Mouse (Mus musculus): ENCODE measurements around the gene Sirt4. TPM values are rescaled to one million over a fixed set of nuclear protein-coding genes. Genes with fewer than 3 reads are reported as not detected.

The Sirt4 gene
- polyA plus RNA-seq, 1 experiment: 34.6 TPM

GRCm38 (mm10) chr5:115526456-115527202 is 42.1 kb upstream of the Sirt4 start:
- Histone ChIP-seq H3K36me3 (ENCODE audit: control insufficient read depth, insufficient read depth, low read length) (no peaks in the 10 kb centered on the region), H3K27ac (ENCODE audit: control insufficient read depth, insufficient read depth, low read depth, low read length) (no peak overlapping the region), H3K4me3 (ENCODE audit: control insufficient read depth, low read depth, low read length) (no peak overlapping the region), H3K4me1 (ENCODE audit: control insufficient read depth, insufficient read depth, low read length) (peaks cover 4% of the 10 kb centered on the region), H3K27me3 (ENCODE audit: control insufficient read depth, insufficient read depth, low read length) (no peaks in the 10 kb centered on the region)
- no peak for TF ChIP-seq CTCF (IDR thresholded peaks at IDR 0.05; ENCODE audit: control insufficient read depth, insufficient read depth, insufficient replicate concordance, low read depth, low read length)
- no peak for TF ChIP-seq POLR2A (IDR thresholded peaks at IDR 0.05; ENCODE audit: control insufficient read depth, low read depth, low read length)

- TF ChIP-seq POLR2A (IDR thresholded peaks at IDR 0.05; ENCODE audit: control insufficient read depth, low read depth, low read length): no peak
- TF ChIP-seq CTCF (IDR thresholded peaks at IDR 0.05; ENCODE audit: control insufficient read depth, insufficient read depth, insufficient replicate concordance, low read depth, low read length): no peak
- no peaks in the 10 kb centered on the region for H3K36me3 ChIP-seq (ENCODE audit: control insufficient read depth, insufficient read depth, low read length)
- no peaks in the 10 kb centered on the region for H3K27me3 ChIP-seq (ENCODE audit: control insufficient read depth, insufficient read depth, low read length)
- H3K27ac ChIP-seq (ENCODE audit: control insufficient read depth, insufficient read depth, low read depth, low read length): no peak overlapping the region
- peaks cover 10% of the 10 kb centered on the region for H3K4me1 ChIP-seq (ENCODE audit: control insufficient read depth, insufficient read depth, low read length)
- H3K4me3 ChIP-seq (ENCODE audit: control insufficient read depth, low read depth, low read length): no peak overlapping the region
Measured at GRCm38 (mm10) chr5:115525943-115526342, 41.4 kb upstream of the Sirt4 start.

- Histone ChIP-seq H3K4me1 (ENCODE audit: control insufficient read depth, insufficient read depth, low read length) (peaks cover 15% of the 10 kb centered on the region), H3K27ac (ENCODE audit: control insufficient read depth, insufficient read depth, low read depth, low read length) (no peak overlapping the region), H3K4me3 (ENCODE audit: control insufficient read depth, low read depth, low read length) (no peak overlapping the region), H3K27me3 (ENCODE audit: control insufficient read depth, insufficient read depth, low read length) (no peaks in the 10 kb centered on the region), H3K36me3 (ENCODE audit: control insufficient read depth, insufficient read depth, low read length) (no peaks in the 10 kb centered on the region)
- no peak for TF ChIP-seq CTCF (IDR thresholded peaks at IDR 0.05; ENCODE audit: control insufficient read depth, insufficient read depth, insufficient replicate concordance, low read depth, low read length)
- TF ChIP-seq POLR2A (IDR thresholded peaks at IDR 0.05; ENCODE audit: control insufficient read depth, low read depth, low read length): no peak
Measured at GRCm38 (mm10) chr5:115525416-115525815, 40.9 kb upstream of the Sirt4 start.

GRCm38 (mm10) chr5:115524471-115524870 is 39.9 kb upstream of the Sirt4 start:
- TF ChIP-seq POLR2A (IDR thresholded peaks at IDR 0.05; ENCODE audit: control insufficient read depth, low read depth, low read length): no peak
- no peak for TF ChIP-seq CTCF (IDR thresholded peaks at IDR 0.05; ENCODE audit: control insufficient read depth, insufficient read depth, insufficient replicate concordance, low read depth, low read length)
- Histone ChIP-seq H3K4me1 (ENCODE audit: control insufficient read depth, insufficient read depth, low read length) (peaks cover 20% of the 10 kb centered on the region), H3K36me3 (ENCODE audit: control insufficient read depth, insufficient read depth, low read length) (no peaks in the 10 kb centered on the region), H3K4me3 (ENCODE audit: control insufficient read depth, low read depth, low read length) (no peak overlapping the region), H3K27ac (ENCODE audit: control insufficient read depth, insufficient read depth, low read depth, low read length) (no peak overlapping the region), H3K27me3 (ENCODE audit: control insufficient read depth, insufficient read depth, low read length) (no peaks in the 10 kb centered on the region)

GRCm38 (mm10) chr5:115523971-115524370 is 39.4 kb upstream of the Sirt4 start:
- TF ChIP-seq POLR2A (IDR thresholded peaks at IDR 0.05; ENCODE audit: control insufficient read depth, low read depth, low read length): no peak
- no peaks in the 10 kb centered on the region for H3K27me3 ChIP-seq (ENCODE audit: control insufficient read depth, insufficient read depth, low read length)
- no peak overlapping the region for H3K27ac ChIP-seq (ENCODE audit: control insufficient read depth, insufficient read depth, low read depth, low read length)
- H3K4me3 ChIP-seq (ENCODE audit: control insufficient read depth, low read depth, low read length): no peak overlapping the region
- no peaks in the 10 kb centered on the region for H3K36me3 ChIP-seq (ENCODE audit: control insufficient read depth, insufficient read depth, low read length)
- peaks cover 20% of the 10 kb centered on the region for H3K4me1 ChIP-seq (ENCODE audit: control insufficient read depth, insufficient read depth, low read length)

- Histone ChIP-seq H3K36me3 (ENCODE audit: control insufficient read depth, insufficient read depth, low read length) (no peaks in the 10 kb centered on the region), H3K27ac (ENCODE audit: control insufficient read depth, insufficient read depth, low read depth, low read length) (no peak overlapping the region), H3K4me3 (ENCODE audit: control insufficient read depth, low read depth, low read length) (no peak overlapping the region), H3K4me1 (ENCODE audit: control insufficient read depth, insufficient read depth, low read length) (peaks cover 20% of the 10 kb centered on the region), H3K27me3 (ENCODE audit: control insufficient read depth, insufficient read depth, low read length) (no peaks in the 10 kb centered on the region)
- TF ChIP-seq CTCF (IDR thresholded peaks at IDR 0.05; ENCODE audit: control insufficient read depth, insufficient read depth, insufficient replicate concordance, low read depth, low read length): no peak
Measured at GRCm38 (mm10) chr5:115522981-115523499, 38.5 kb upstream of the Sirt4 start.

- H3K27me3 ChIP-seq (ENCODE audit: control insufficient read depth, insufficient read depth, low read length): no peaks in the 10 kb centered on the region
- peaks cover 20% of the 10 kb centered on the region for H3K4me1 ChIP-seq (ENCODE audit: control insufficient read depth, insufficient read depth, low read length)
- no peak overlapping the region for H3K27ac ChIP-seq (ENCODE audit: control insufficient read depth, insufficient read depth, low read depth, low read length)
- H3K36me3 ChIP-seq (ENCODE audit: control insufficient read depth, insufficient read depth, low read length): no peaks in the 10 kb centered on the region
- H3K4me3 ChIP-seq (ENCODE audit: control insufficient read depth, low read depth, low read length): no peak overlapping the region
- TF ChIP-seq CTCF (IDR thresholded peaks at IDR 0.05; ENCODE audit: control insufficient read depth, insufficient read depth, insufficient replicate concordance, low read depth, low read length): no peak
- no peak for TF ChIP-seq POLR2A (IDR thresholded peaks at IDR 0.05; ENCODE audit: control insufficient read depth, low read depth, low read length)
Measured at GRCm38 (mm10) chr5:115522531-115522930, 38.0 kb upstream of the Sirt4 start.

All from testis, adult 2 months (tissue).